Mouse (Mus musculus) brown adipose tissue, adult 24 weeks (tissue): ENCODE results near the gene Gm17651. TPM values are rescaled to one million over a fixed set of nuclear protein-coding genes. Genes with fewer than 3 reads are reported as not detected.
A peak's percentile ranks its signal among the peaks of the same experiment; 100 is the strongest.

Source experiments
- H3K27ac ChIP-seq: fragments of 200-500 bp; replicated peaks from 2 replicates; pipeline ENCODE4 v1.5.1; 2012; ENCODE audit warnings: low read depth, mild to moderate bottlenecking, low read length
- H3K4me1 ChIP-seq: fragments of 200-500 bp; 2 replicates; pipeline ENCODE4 v1.6.1; 2012; ENCODE audit warnings: low read length, mixed read lengths; ENCODE audit not compliant: control insufficient read depth, insufficient read depth, insufficient read length
- H3K4me3 ChIP-seq: fragments of 200-500 bp; 2 replicates; pipeline ENCODE4 v1.5.1; 2012; ENCODE audit warnings: low read depth, mild to moderate bottlenecking, low read length, moderate library complexity; ENCODE audit not compliant: insufficient read depth
- polyA plus RNA-seq: library from polyadenylated mRNA; stranded (reverse); fragments of >200 nt; gene quantifications from 2 replicates; pipeline ENCODE4 v1.2.4, GENCODE M21; 2012; ENCODE audit not compliant: missing spikeins, insufficient read depth, insufficient read length

The Gm17651 gene
- polyA plus RNA-seq, 1 experiment, result not detected

GRCm38 (mm10) chr3:97657655-97658411 is 16.7 kb downstream of the Gm17651 start, which contains the start of gene Prkab2:
Gene Prkab2, plus strand, starts transcription at chr3:97658193.
- no peaks in the 10 kb centered on the region for H3K4me1 ChIP-seq
- peak within 1 kb of the TSS; percentile 62 for H3K27ac ChIP-seq
- peak within 1 kb of the TSS; percentile 83 for H3K4me3 ChIP-seq

DNA sequence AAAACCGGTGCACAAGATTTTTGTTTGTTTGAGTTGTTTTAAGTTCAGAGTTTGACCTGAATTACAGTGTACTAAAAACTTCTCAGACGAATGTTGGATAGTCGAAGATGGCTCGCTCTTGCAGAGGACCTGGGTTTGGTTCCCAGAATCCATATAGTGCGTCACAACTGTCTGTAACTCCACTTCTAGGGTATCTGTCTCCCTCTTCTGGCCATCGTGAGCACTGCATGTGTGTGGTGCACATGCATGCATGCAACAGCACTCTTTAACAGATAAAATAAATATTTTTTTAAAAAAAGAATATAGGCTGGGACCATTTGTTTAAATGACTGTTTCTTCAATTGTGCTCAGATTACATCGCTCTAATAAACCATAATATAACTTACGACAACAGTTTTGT is 19.6 kb downstream of the Gm17651 start:
- H3K27ac ChIP-seq, result no peak overlapping the region
- no peaks in the 10 kb centered on the region for H3K4me1 ChIP-seq
- H3K4me3 ChIP-seq, result no peak overlapping the region

DNA sequence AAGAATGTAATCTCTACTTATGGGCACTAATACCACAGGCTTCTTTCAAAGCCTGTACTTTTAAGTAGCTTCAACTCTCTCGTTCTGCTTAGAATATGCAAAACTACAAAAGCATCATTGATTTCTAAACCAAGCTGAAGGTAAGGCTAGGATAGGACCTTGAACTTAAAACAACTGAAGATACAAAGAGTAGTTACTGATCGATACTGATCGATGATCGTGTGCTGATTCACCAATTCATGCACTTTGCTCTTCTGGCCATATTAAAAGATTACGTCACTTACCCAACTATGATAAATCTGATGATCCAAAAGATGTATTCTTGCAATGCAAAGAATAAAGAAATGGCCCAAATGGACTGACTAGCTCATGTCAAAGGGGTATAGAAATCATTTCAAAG is 20.7 kb downstream of the Gm17651 start:
- no peak overlapping the region for H3K4me3 ChIP-seq
- H3K27ac ChIP-seq, result no peak overlapping the region
- H3K4me1 ChIP-seq, result 0 out of 2 replicates have a peak, but pooled peaks cover 2% of the 10 kb centered on the region

- Histone ChIP-seq H3K4me1 (0 out of 2 replicates have a peak, but pooled peaks cover 2% of the 10 kb centered on the region), H3K4me3 (no peak overlapping the region), H3K27ac (no peak overlapping the region)
Measured at GRCm38 (mm10) chr3:97651604-97652003, 22.9 kb downstream of the Gm17651 start.

DNA sequence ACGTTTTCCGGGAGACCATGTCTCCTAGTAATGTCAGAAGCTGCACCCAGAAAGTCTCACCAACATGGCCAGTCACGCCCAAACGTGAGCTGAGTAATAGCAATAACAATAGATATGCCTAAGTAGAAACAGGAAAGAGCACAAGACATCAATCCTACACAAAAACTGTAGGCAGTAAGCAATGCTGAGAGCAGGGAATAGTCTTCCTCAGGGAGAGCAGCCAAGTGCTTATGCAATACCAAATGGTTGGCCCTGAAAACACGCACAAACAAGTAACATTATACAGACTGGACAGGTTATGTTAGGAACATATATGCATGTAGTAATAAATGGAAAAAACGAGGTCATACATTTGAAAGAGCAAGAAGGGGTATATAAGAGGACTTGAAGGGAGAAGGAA is 25.0 kb downstream of the Gm17651 start:
- H3K4me3 ChIP-seq, result no peak overlapping the region
- no peak overlapping the region for H3K27ac ChIP-seq
- 0 out of 2 replicates have a peak, but pooled peaks cover 2% of the 10 kb centered on the region for H3K4me1 ChIP-seq

GRCm38 (mm10) chr3:97649022-97649421 is 25.5 kb downstream of the Gm17651 start:
- Histone ChIP-seq H3K4me1 (0 out of 2 replicates have a peak, but pooled peaks cover 2% of the 10 kb centered on the region), H3K27ac (no peak overlapping the region), H3K4me3 (no peak overlapping the region)

- H3K27ac ChIP-seq, result peak overlapping the region; percentile 57; the same call in 1 of the 2 replicates
- H3K4me1 ChIP-seq, result 0 out of 2 replicates have a peak, but pooled peaks cover 2% of the 10 kb centered on the region
- no peak overlapping the region for H3K4me3 ChIP-seq
Measured at GRCm38 (mm10) chr3:97648518-97648917, 26.0 kb downstream of the Gm17651 start.

GRCm38 (mm10) chr3:97642001-97642400 is 32.5 kb downstream of the Gm17651 start:
- H3K27ac ChIP-seq, result peak overlapping the region; percentile 16; the same call in 1 of the 2 replicates
- H3K4me1 ChIP-seq, result no peaks in the 10 kb centered on the region
- no peak overlapping the region for H3K4me3 ChIP-seq

GRCm38 (mm10) chr3:97641396-97641795 is 33.1 kb downstream of the Gm17651 start:
- no peak overlapping the region for H3K27ac ChIP-seq
- no peak overlapping the region for H3K4me3 ChIP-seq
- H3K4me1 ChIP-seq, result no peaks in the 10 kb centered on the region

- peak overlapping the region; percentile 47; the same call in 1 of the 2 replicates for H3K27ac ChIP-seq
- H3K4me3 ChIP-seq, result no peak overlapping the region
- H3K4me1 ChIP-seq, result peaks cover 3% of the 10 kb centered on the region; the same call in 1 of the 2 replicates
Measured at GRCm38 (mm10) chr3:97634288-97634761, 40.2 kb downstream of the Gm17651 start.

- Histone ChIP-seq H3K4me3 (no peak overlapping the region), H3K4me1 (peaks cover 3% of the 10 kb centered on the region; the same call in 1 of the 2 replicates), H3K27ac (no peak overlapping the region)
Measured at GRCm38 (mm10) chr3:97633456-97633855, 41.0 kb downstream of the Gm17651 start.

GRCm38 (mm10) chr3:97631258-97631860 is 43.1 kb downstream of the Gm17651 start:
- Histone ChIP-seq H3K27ac (no peak overlapping the region), H3K4me3 (no peak overlapping the region), H3K4me1 (peaks cover 3% of the 10 kb centered on the region; the same call in 1 of the 2 replicates)

DNA sequence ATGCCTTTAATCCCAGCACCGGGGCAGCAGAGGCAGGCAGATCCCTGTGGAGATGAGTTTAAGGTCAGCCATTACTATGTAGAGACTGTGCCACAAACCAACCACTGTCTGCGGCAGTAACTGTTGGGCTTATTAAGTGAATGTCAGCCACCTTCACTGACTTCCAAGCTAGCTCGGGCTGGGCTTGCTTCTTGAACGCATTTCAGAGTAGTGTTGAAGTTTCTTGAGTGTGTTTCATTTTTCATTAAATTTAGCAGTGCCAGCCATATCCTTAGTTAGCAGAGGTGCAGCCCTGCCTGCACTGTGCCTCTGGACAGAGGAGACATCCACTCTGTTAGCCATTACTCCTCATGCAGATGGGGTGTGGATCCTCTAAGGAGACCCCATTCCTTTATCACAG is 43.7 kb downstream of the Gm17651 start:
- Histone ChIP-seq H3K4me1 (peaks cover 3% of the 10 kb centered on the region; the same call in 1 of the 2 replicates), H3K27ac (no peak overlapping the region), H3K4me3 (no peak overlapping the region)

GRCm38 (mm10) chr3:97629941-97630340 is 44.6 kb downstream of the Gm17651 start:
- no peak overlapping the region for H3K27ac ChIP-seq
- H3K4me3 ChIP-seq, result no peak overlapping the region
- peaks cover 3% of the 10 kb centered on the region; the same call in 1 of the 2 replicates for H3K4me1 ChIP-seq

GRCm38 (mm10) chr3:97628391-97629001 is 46.0 kb downstream of the Gm17651 start, which contains the start of gene Fmo5:
Gene Fmo5, plus strand, starts transcription at chr3:97628804.
- no peaks in the 10 kb centered on the region for H3K4me1 ChIP-seq
- H3K4me3 ChIP-seq, result peak within 1 kb of the TSS; percentile 57
- H3K27ac ChIP-seq, result peak within 1 kb of the TSS; percentile 41
